Mouse (Mus musculus): ENCODE data around the gene Spata13.
A peak's percentile ranks its signal among the peaks of the same experiment; 100 is the strongest.

Gene Spata13

DNA sequence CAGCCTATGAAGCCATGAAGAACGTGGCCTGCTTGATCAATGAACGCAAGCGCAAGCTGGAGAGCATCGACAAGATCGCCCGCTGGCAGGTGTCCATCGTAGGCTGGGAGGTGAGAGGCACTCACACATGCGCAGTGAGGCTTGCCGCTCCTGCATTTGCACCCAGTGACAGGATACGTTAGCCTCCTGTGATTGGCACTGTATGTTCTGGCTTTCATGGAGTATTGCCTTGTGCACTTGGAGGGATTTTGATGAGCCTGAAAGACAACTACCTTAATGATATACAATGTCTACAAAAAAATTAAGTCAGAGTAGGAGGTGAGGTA lies 120.0 kb downstream of the Spata13 start:
- DNase-seq = no peak

DNA sequence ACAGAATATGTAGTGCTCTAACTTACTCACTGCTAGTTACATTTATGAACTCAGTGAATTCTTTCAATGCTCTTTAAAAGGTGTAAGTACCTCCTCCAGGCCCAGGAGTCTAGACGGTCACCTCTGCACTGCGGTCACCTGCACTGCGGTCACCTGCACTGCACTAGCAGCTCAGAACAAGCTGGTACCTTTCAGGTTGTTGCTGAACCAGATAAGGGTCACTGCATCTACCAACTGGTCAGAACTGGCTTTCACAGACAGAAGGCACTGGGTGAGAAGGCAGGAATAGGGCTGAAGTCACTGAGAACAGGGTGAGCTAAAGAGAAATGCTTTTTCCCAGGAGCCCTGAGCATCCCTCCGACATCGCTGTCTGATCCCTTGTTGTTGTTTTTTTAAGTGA lies 120.9 kb downstream of the Spata13 start:
- DNase-seq = no peak

DNA sequence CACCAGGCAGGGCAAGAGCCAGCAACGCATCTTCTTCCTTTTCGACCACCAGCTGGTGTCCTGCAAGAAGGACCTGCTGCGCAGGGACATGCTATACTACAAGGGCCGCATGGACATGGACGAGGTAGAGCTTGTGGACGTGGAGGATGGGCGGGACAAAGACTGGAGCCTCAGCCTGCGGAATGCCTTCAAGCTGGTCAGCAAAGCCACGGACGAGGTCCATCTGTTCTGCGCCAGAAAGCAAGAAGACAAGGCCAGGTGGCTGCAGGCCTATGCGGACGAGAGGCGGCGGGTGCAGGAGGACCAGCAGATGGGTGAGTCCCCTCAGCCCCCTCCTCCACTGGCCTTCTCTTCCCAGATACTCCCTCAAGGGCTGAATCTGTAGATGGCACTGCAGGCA lies 122.5 kb downstream of the Spata13 start:
- no peak for DNase-seq

DNA sequence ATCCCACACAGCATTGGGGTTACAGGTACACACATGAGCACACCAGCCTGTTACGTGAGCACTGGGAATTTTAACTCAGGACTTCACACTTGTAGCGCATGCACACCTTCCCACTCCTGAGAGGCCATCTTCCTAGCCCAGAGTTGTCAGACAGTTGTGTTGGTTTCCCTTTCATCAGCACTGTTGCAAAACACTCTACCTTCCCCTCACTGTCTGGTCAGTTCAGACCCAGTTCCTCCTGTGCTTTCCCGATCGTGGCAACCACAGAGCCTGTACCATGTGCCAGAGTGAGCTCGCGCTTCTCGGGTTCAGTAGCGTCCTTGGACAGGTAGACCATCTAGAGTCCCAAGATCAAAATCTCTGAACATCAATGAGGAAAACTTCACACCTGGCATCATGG lies 123.5 kb downstream of the Spata13 start:
- no peak for DNase-seq

GRCm38 (mm10) chr14:60757722-60758121 lies 123.9 kb downstream of the Spata13 start:
- no peak for DNase-seq

DNA sequence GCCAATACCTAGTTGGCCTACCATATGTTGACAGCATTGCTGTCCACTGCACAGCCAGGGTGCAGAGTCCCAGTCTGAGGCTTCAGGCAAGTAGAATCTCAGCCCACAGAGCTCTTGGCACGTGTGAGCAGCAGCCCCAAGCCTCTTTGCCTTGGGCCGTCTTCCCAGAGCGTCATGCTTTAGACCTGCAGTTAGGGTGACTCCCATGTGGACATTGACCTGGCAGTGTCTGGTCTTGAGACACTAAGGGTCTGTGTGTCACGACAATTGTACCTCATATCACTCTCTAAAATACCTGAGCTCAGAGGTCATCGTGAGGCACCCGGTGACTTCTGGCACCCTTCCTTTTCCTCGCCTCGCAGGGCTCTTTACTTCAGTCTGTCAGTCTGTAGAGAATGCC lies 125.3 kb downstream of the Spata13 start:
- no peak for DNase-seq

DNA sequence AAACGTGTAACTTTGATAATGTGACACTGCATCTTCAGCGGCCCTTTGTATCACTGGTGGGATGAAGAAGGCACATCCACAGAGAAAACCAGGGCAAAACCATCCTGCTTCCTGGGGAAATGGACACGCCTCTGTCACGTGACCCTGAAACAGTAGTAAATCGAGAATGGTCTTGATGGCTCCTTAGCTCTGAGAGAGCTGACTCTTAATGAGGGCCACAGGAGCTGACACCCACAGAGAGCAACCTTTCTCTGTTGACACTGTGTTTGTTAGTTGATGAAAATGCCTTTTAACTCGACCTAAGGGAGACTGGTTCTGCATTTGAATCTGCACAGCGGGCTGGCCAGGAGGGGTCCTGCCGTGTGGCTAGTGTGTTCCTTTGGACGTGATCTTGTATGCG lies 128.0 kb downstream of the Spata13 start:
- DNase-seq = no peak

- no peak for DNase-seq
Observed at GRCm38 (mm10) chr14:60762754-60763153, 129.0 kb downstream of the Spata13 start.

DNA sequence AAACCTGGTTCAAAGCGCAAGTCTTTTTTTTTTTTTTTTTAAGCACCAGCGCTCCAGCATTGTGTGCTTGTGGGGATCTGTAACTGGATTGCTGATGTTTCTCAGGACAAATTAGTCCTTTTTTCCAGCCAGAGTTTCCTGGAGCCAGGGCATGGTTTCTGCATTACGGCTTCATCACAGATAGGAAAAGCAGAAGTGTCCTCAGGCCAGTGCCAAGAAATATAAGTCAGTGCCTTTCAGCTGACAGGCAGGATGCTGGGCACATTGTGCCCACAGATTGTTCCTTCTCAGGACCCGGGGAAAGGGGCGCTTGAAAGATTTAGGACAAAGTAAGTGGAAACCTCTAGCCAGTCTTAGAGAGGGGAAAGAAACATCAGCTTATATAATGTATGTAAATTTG lies 129.9 kb downstream of the Spata13 start:
- no peak for DNase-seq

DNA sequence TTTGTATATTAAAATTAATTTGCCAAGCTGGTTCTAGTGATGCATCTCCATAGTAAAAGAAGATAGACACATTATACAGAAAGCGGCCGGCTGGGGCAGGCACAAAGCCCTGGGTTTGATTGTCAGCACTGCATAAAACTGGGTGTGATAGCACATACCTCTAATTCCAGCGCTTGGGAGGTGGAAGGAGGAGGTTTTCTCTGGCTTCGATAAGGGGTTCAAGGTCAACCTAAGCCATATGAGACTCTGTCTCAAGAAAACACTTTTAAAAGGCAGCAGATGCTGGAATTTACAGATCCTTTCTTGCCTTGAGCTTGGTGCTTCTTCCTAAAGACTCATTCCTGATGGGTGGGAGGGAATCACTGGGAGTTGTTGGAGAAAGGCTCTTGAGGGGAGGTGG lies 130.7 kb downstream of the Spata13 start:
- no peak for DNase-seq

DNA sequence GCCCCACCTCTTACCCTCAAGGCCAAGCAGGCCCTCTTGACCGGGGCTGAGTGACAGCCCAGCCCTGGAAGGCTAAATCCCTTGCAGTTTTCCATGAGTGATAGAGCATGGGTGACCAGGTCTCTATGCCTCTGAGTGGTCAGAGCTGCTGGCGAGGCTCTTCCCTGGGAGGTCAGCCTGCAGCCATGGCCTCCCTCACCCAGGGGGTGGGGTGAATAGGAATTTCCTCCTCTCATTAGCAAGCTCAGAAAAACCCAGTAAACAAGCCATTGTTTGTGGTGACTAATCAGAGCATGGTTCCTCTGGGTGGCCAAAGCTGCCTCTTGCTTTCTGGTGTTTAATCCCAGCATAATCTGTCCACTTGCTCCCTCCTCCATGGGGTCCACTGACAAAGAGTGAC lies 131.2 kb downstream of the Spata13 start:
- DNase-seq = no peak

GRCm38 (mm10) chr14:60767884-60768283 lies 134.1 kb downstream of the Spata13 start, which contains the start of gene C1qtnf9:
C1qtnf9 (plus strand) TSS chr14:60768134.
- DNase-seq = no peak

DNA sequence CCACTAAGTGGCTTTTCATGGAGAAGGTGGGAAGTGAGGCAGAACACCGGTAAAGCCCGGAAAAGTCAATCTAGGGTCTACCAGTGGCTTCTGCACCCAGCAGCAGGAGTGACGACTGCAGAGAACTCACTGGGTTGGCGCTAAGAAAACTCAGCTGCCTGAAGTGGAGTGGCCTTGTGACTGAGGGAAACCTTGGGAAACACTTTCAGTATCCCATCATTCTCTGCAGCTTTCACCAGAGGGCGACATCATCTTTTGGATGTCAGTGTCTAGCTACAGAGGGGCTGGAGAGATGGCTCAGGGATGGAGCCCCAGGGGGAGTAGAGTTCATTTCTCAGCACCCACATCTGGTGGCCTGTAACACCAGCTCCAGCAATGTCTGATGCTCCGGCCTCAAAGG lies 135.5 kb downstream of the Spata13 start:
- no peak for DNase-seq

DNA sequence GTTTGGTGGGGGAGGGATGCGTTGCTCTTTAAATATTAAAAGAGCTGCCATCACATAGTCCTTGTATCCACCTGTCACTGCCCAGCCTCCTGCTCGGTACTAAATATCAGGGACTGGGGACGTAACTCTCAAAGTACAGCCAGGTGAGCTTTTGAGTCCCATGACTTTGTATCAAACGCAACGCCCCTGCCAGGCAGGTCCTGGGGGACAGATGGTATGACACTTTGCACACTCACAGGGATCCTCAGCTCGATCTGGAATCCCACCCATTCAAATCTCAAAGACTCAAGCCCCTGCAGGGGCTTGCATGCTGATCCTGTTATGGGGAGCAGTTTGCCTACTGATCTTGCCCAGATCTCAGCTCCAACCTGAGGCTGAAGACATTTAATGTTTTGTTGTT lies 136.8 kb downstream of the Spata13 start:
- DNase-seq = no peak

GRCm38 (mm10) chr14:60771057-60771456 lies 137.3 kb downstream of the Spata13 start:
- DNase-seq = peak; percentile 53 to 76

DNA sequence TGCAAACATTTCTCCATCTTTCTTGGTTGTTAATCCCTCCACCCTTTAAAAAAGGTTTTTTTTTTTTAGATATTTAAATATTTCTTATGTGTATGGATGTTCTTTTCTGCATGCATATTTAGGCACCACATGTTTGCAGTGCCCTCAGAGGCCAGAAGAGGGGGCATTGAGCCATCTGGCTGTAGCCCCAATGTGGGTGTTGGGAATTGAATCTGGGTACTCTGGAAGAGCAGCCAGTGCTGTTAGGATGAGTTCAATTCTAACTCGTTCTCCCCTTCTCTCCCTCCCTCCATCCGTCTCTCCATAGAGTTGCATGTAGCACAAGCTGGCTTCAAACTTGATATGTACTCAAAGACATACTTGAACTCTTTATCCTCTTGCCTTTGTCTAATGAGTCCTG lies 139.7 kb downstream of the Spata13 start:
- no peak for DNase-seq

GRCm38 (mm10) chr14:60776521-60776920 lies 142.7 kb downstream of the Spata13 start:
- DNase-seq = no peak

- no peak for DNase-seq
Observed at GRCm38 (mm10) chr14:60777485-60777919, 143.7 kb downstream of the Spata13 start.

DNA sequence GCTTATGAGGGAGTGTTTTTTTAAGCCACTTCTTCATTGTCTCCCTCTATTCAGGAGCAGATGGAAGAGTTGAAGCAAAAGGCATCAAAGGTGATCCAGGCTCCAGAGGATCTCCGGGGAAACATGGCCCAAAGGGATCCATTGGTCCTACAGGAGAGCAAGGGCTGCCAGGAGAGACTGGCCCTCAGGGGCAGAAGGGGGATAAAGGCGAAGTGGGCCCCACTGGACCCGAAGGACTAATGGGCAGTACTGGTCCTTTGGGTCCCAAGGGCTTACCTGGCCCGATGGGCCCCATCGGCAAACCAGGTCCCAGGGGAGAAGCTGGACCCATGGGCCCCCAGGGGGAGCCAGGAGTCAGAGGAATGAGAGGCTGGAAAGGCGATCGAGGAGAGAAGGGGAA lies 145.4 kb downstream of the Spata13 start:
- DNase-seq = no peak

GRCm38 (mm10) chr14:60782121-60782656 lies 148.4 kb downstream of the Spata13 start:
- DNase-seq = no peak

- no peak for DNase-seq
Observed at GRCm38 (mm10) chr14:60783196-60783595, 149.4 kb downstream of the Spata13 start.

GRCm38 (mm10) chr14:60784427-60785315 lies 150.9 kb downstream of the Spata13 start, which contains the start of gene Mipep:
Mipep (plus strand) TSS chr14:60784573.
- DNase-seq = peak; percentile 70 to 80

DNA sequence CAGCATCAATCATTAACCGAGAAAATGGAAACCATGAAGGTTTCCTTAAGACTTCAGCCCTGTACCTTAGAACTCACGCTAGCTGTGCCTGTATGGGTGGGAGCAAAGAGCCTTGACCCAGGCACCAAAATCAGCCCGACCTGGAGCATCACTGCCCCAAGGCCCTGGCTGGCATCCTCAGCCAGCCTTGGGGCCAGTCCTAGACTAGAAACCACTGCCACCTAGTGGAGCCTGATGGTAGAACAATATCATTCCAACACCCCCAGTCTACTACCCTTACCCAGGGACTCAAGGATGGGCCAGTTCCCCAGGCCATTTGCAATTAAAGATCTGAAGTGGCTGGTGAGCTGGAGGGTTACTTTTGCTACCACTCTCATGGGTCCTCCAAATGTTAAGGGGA lies 156.3 kb downstream of the Spata13 start:
- peak in 1 of 2 experiments; percentile 54 for DNase-seq

GRCm38 (mm10) chr14:60796600-60797322 lies 163.0 kb downstream of the Spata13 start:
- DNase-seq = no peak
